Mouse (Mus musculus) gastrocnemius, postnatal 14 days (tissue): ENCODE data around the gene Mrto4. TPM values are rescaled to one million over a fixed set of nuclear protein-coding genes. Genes with fewer than 3 reads are reported as not detected.
A peak's percentile ranks its signal among the peaks of the same experiment; 100 is the strongest.
"Not testable (repeated sequence)": the region's sequence is repeated elsewhere in the genome, so short reads cannot be mapped to it uniquely, and the experiment has no call there.

Source experiments
- DNase-seq: peaks from one replicate; pipeline ENCODE4 v3.0.0; 2021; ENCODE audit warnings: mixed read lengths
- intact Hi-C: fragments of 180-260 bp; cut with DNase I; formaldehyde crosslinking; loops from one replicate; pipeline ENCODE4 v1.15.1; 2025; ENCODE audit warnings: low total_unique reads
- long read RNA-seq, 2 experiments: library from polyadenylated mRNA; stranded (forward); transcript quantifications; one replicate each; pipeline ENCODE4 v2.0.0; 2021
- total RNA-seq, 2 experiments: library from RNA; stranded (reverse); gene quantifications; 2 replicates each; pipeline ENCODE4 v1.2.3; 2021

Mrto4 gene
- total RNA-seq: 10 to 100 TPM; 32.3 to 43.5 TPM
- long read RNA-seq, experiment 1, transcript Mrto4-202 (8 exons, 1,221 nt): major isoform, 34 of 36 reads
- long read RNA-seq, experiment 1, partial matches to known transcripts: 1 of 36 reads
- long read RNA-seq, experiment 1, other reads (novel, unspliced or antisense): 1 of 36 reads
- long read RNA-seq, experiment 2, transcript Mrto4-202 (8 exons, 1,221 nt): major isoform, 37 of 42 reads
- long read RNA-seq, experiment 2, partial matches to known transcripts: 3 of 42 reads
- long read RNA-seq, experiment 2, other reads (novel, unspliced or antisense): 2 of 42 reads

DNA sequence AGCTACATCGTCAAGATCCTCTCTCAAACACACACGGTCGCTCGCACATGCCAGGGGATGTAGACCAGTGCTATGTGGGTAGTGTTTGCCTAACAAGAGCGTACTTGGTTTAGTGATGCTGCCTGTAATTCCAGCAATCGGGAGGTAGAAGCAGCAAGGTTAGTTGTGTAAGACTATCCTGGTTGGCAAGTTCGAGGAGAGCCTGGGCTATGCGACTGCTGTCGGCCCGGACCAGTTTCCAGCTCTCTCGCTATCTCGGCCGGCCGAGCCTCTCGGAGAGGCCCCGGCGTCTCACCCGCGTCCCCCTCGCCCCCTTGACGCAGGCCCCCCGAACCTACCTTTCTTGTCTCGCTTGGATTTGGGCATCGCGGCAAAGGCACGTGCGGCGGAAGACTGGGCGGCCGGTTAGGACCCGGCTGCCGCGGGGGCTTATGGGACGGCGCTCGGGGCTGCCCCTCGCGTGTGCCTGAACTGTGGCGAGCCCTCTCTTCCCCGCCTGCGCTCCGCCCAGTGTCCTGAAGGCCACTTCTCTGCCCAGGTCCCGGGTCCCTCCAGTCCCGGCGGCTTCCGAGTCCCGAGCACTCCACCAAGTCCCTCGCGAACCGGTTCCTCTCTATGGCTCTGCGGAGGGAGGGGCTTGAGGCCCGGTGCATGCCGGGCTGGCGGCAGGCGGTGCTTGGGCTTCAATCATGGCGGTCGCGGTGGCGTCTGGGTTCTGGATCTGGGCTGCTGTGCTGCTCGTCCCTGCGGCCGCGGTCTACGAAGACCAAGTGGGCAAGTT lies at the start of gene Mrto4, which contains the start of the genes Emc1 and Ubr4:
Gene Mrto4, minus strand, starts transcription at position 646 of the 781 bp plus-strand sequence.
Gene Emc1, plus strand, starts transcription at position 657 of the 781 bp plus-strand sequence.
Gene Ubr4, plus strand, starts transcription at position 679 of the 781 bp plus-strand sequence.
- peak; percentile 85 for DNase-seq
- intact Hi-C loops: no loop called here

DNA sequence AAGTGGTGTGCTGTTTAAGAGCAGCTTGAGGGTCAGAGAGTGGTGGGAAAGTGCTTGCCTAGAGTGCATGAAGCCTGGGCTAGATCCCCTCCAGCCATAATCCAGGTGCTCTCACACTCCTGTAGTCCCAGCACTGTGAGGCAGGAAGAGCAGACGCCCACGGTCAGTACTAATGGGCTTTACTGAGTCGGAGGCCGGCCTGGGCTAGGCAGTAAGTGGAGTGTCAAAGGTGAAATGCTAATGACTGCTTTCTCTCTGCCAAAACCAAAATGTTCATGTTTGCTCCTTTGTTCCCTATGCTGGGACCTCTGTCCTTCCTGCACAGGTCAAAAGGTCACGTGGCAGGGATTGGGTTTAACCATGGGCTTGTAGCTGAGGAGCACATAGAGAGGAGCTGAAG lies 48.1 kb upstream of the Mrto4 start:
- no peak for DNase-seq
- intact Hi-C loops: no loop called here

DNA sequence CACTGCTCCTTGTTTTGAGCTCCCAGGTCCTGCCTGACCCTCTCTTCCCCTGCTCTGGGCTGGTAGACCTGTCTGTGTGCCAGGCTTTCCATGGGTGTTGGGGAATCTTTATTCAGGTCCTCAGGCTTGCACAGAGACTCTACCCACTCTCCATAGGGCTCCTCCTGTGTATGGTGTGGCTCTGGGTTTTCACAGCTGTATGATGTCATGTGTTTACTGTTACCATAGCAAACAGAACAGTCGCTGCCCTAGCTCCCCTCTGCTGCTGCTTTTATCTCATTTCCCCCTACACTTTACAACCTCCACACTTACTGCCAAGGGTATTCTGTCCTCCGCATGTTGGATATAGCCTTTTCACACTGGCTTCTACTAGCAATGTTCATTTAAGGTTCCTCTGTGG lies 43.1 kb upstream of the Mrto4 start:
- no peak for DNase-seq
- intact Hi-C loops: no loop called here

DNA sequence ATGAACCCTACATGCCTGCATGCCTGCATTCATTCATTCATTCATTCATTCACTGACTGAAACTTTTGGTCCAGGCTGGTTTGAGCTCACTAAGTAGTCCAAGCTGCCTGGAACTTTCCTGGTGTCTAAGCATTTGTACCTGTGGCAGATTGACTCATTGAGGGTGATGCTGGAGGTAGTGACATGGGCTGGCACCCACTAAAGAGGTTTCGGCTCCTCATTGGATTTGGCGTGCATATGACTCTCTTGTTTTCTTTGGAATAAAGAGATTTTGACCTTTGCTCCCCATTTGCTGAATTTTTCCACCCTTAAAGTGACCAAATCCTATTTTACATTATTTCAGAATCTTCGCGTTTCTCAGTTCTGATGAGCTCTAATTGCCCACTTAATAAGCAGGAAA lies 37.2 kb upstream of the Mrto4 start:
- no peak for DNase-seq
- intact Hi-C loops: no loop called here

DNA sequence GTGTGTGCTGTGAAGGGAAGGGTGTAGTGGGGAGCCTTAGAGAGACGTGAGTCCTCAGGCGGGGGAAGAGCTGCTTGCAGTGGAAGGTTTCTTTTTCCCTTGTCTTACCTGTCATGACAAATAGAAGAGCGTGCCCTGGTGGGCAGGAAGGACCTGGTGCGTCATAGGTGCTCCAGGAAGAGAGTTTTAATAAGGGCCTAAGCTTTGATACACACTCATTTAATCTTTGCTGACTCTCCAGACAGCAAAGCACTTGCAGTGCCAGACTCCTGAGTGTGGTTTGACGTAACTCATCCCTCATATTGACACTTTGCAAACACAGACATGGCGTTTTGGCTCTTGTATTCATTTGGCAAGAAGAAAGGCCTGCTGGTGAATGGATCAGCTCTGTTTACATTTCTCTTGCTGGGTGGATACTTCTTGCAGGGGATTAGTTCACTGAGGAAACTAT lies 34.5 kb upstream of the Mrto4 start:
- intact Hi-C loops: no loop called here

DNA sequence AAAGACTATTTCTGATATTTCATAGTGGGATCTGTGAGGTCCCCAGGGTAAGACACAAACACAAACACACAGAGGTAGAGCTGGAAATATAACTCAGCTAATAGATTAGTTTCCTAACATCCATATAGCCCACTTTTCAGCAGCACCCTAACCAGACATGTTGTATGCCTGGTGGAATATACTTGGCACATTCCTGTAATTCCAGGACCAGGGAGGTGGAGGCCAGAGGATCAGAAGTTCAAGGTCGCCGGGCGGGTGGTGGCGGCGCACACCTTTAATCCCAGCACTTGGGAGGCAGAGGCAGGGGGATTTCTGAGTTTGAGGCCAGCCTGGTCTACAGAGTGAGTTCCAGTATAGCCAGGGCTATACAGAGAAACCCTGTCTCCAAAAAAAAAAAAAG lies 33.5 kb upstream of the Mrto4 start:
- intact Hi-C loops: loop anchor here (1.0 kb wide), 1 partner anchor 36 kb away; no protein-coding TSS in a partner anchor
- not testable (repeated sequence) for DNase-seq

More for the DNA sequence above, 34.5 kb upstream of the Mrto4 start:
- no peak for DNase-seq

DNA sequence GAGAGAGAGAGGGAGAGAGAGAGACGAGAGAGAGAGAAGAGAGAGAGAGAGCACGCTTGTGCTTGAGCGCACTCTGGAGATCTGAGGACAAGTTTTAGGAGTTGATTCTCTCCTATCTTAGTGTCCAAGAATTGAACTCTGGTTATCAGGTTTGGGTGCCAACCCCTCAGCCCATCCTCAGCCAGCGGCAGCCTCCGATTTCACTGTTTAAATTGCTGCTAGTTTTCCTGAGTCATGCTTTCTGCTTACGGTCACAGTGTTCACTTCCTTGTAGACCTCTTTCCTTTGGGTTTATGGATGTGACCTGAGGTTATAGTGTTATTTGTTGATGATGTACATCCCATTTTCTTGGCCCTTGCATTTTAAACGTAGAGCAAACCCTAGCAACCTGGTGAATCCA lies 29.9 kb upstream of the Mrto4 start:
- intact Hi-C loops: no loop called here

DNA sequence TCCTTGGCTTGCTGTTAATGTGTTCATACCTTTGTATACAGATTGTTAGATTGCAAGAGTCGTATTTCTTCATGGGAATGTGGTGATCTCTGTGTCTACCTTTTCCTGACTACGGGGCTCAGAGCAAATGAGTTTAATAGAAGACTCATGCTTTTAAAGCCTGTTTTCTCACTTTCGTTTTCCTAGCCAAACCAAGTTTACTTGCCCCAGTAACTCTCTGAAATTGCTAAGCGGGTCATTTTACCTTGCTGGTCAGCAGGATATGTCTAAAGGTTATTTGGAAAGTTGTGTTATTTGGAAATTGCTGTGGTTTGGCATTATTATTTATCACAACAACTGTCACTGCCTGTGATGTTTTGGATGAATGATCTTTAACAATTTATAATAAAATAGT lies 29.1 kb upstream of the Mrto4 start:
- intact Hi-C loops: no loop called here
- no peak for DNase-seq

More for the DNA sequence above, 29.9 kb upstream of the Mrto4 start:
- no peak for DNase-seq

DNA sequence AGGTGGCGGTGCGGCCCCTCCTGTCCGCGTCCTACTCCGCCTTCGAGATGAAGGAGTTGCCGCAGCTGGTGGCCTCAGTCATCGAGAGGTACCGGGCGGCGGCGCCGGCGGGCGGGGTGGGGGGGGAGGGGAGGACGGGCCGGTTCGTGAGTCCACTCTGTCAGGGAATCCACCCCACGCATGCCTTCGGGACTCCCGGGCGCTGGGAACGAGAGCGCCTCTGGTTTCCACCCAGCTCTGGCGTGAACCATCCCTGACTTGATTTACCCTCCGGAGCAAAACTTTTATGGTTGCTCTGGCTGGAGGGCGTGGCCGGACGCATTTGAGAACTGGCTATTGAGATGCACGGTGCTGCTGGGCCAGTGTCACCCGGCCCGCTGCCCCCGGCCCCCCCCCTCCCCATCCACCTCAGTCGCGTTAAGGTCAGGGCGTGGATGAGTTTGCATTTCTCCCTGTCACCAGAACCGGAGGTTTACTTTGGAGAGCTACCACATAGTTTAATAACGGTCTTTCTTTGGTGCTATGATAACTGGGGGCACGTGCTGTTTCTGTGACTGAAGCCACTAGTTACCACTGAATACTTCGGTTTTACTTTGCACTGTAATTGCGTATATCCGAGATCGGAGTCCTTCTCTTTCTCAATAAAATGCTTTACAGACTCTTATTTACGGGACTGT lies 28.5 kb upstream of the Mrto4 start:
- intact Hi-C loops: no loop called here
- no peak for DNase-seq

DNA sequence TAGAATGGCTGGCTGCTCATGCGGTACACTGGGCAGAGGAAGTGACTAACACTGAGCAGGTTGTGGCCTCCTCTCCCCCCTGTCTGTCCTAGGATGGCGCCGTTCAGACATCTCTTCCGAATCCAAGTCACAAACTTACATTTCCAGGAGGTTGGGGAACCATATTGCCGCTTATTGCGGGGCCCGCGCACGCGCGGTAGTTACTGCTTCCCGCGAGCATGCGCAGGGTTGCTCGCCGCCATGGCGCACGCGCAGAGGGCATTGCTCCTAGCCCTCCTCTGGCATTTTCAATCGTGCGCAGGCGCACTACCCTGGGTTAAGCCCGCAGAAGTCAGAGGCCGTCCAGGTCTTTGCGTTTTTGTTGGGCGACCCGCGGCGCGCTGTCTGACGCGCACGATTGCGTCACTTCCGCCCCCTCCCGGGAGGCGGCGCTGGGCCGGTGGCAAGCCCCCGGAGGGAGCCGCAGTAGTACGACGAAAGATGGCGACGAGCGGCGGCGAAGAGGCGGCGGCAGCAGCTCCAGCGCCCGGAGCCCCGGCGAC lies 27.9 kb upstream of the Mrto4 start:
- peak; percentile 99 for DNase-seq
- intact Hi-C loops: no loop called here

DNA sequence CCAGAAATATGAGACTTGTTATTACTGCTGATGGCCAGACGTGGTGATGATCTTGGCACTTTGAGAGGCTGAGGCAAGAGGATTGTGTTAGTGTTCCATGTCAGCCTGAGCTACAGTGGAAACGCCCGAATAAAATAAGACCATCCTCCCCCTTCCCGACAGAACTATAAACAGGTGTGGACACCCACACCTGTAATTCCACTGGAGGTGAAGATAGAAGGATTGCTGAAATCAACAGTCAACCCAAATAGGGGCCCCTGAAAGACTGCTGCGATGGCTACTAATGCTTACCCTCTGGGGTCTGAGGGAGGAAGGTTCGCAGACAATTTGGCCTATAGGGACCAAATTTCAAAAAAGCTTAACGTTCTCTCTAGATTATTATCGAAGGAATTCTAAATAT lies 27.3 kb upstream of the Mrto4 start:
- DNase-seq: no peak
- intact Hi-C loops: no loop called here

DNA sequence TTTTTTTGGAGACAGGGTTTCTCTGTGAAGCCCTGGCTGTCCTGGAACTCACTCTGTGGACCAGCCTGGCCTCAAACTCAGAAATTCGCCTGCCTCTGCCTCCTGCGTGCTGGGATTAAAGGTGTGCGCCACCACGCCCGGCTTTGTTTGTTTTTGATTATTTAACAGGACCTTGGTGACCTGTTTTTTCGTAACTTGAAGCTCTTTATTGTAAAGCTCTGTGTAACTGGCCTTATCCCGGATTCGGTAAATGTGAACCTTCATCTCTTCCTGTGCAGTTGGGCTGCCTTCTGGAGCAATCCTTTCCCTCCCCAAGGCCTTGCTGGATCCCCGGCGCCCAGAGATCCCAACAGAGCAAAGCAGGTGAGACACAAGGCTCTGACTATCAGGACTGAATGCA lies 21.2 kb upstream of the Mrto4 start:
- intact Hi-C loops: no loop called here

DNA sequence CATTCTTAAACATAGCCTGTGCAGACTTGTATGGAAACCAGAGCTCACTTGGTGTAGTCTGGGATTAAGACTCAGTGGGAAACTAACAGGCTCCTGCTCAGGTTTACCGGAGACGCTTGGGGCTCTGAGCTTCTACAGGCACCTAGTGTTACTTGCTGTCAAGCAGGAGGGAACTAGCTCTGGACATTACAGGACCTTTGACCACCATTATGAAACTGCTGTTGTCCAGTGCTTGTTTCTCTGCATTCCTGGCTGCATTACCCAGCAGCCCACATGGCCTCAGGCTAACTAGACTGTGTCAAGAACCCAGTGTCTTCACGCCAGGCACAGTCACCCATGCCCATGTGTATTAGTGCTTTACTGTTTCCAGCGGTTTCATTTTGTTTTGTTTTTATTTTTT lies 20.8 kb upstream of the Mrto4 start:
- no peak for DNase-seq
- intact Hi-C loops: no loop called here

More for the DNA sequence above, 21.2 kb upstream of the Mrto4 start:
- DNase-seq: no peak

DNA sequence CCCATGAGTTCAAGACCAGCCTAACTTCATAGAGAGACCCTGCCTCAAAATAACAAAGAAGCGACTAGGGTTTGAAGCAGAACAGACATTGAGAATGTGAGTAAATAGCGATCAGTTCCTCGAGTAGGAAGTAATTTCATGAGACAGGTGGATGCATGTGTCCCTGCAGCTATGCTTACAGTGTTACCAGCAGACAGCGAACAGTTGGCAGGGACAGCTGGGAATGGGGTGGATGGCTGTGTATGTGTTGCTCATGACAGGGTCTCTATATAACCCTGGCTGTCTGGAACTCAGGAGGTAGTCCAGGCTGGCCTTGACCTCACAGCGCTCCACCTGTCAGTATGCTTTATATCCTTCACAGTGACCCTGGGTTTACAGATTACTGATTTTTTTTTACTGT lies 15.7 kb upstream of the Mrto4 start:
- no peak for DNase-seq
- intact Hi-C loops: no loop called here

DNA sequence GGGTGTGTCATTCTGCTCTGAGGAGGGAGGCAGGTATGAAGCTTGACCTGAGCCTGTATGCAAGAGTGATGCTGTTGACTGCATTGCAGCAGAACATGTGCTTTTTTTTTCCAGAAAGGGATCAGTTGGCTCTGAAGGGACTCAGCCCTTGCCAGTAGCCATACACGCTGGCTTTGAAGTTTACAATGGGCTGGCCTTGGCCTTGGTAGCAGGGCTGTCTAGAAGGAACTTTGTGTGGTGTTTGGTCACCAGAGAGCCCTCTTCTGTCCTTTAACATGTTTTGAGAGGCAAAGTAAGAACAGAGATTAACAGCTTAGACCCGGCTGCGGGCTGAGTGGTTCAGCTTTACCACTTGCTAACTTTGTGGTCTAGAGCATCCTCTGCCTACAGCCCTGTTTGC lies 15.0 kb upstream of the Mrto4 start:
- DNase-seq: no peak
- intact Hi-C loops: no loop called here

DNA sequence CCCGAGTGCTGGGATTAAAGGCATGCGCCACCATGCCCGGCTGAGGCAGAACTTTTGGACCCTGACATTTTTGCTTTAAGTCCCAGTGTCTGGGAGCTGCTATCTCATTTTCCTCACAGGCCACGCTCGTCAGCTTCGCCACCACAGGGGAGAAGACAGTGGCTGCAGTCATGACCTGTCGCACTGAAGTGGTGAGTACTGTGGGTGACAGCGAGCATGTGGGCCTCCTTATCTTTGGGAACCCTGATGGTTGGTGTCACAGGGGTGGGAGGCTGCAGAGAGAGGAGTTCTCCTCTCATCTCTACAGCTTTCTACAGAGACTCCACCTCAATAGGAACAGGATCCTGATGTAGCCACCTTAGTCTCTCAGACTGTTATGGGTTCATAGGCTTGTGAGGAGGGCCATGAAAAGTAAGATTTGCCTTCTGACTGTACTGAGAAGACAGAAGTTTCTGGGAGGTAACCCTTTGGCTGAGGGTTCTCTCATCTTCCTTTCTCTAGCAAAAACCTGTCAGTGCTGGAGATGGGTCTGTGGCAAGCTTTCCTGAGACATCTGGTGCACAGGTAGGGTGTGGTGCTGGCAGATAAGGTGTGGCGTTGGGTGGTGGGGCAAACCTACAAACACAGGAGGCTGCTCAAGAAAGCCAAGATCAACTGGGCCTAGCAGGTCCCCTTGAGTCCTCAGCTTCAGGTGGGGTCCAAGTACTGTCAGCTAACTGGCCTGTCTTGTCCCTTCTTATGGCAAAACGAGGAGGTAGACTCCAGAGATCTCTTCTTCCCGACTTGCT lies 8.6 kb upstream of the Mrto4 start:
- intact Hi-C loops: no loop called here
- no peak for DNase-seq

DNA sequence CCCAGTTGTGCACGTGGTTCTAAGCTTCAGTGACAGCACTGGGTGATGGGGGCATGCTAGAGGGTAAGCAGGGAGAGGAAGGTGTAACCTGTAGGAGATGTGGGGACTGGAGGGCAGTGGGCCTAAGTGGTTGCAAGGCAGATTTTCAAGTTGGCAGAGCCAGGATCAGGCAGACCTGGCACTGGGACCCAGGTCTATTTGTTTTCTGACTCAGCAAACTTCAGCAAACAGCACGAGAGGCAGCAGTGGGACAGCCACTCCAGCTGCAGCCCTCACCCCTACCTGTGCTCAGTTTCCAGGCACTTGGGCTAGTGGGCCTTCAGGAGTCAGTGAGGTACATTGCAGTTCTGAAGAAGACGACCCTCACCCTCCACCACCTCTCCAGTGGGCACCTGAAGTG lies 4.8 kb upstream of the Mrto4 start:
- intact Hi-C loops: no loop called here
- no peak for DNase-seq

DNA sequence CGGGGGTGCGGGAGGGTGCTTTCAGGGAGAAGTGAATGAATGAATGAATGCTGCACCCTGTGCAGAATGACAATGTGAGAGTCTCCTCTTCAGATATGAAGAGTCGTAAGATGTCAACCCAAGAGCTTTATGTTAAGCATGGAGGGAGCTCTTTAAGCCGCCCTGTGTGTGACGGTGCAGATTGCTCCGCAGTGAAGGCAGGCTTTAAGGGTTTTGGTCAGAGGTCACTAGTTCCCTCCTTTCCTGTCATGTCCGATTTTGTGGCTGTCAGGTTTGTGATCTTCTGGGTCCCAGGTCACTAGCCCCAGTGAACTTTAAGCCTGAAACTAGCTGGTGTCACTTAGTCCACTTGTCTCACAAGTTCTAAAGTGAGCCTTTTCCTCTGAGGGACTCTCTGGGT lies 456 bp upstream of the Mrto4 start:
- intact Hi-C loops: no loop called here
- DNase-seq: no peak

DNA sequence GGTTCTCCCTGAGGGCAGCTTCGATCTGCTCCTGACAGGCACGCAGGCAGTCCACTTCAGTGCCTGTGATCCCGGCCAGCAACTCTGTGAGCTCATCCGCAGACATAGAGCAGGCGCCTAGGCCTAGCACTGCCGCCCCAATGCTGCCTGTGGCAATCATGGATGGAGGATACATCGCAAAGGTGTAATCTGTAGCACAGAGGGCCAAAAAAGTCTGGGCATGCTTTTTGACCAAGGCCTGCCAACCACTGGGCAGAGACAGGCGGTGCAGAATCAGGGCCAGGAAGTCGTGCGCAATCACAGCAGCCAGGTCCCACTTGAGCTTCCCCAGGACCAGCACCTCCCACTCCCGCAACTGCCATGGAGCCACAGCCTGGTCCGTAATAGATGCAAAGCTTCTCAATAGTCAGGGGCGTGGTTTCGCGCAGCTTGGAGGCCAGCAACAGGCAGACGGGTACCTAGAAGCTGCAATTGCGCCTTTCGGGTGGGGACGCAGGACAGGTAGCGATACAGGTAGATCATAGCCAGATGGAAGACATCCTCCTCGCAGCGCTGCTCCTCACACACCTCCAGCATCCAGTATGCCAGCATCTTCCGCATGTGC lies 6.9 kb downstream of the Mrto4 start:
- intact Hi-C loops: no loop called here
- no peak for DNase-seq
